Mouse (Mus musculus): ENCODE data around the gene Jsrp1. TPM values are rescaled to one million over a fixed set of nuclear protein-coding genes. Genes with fewer than 3 reads are reported as not detected.

The Jsrp1 gene
- polyA plus RNA-seq (2012; rRNA removed): 1.2 and 1.4 TPM in 2 replicates

DNA sequence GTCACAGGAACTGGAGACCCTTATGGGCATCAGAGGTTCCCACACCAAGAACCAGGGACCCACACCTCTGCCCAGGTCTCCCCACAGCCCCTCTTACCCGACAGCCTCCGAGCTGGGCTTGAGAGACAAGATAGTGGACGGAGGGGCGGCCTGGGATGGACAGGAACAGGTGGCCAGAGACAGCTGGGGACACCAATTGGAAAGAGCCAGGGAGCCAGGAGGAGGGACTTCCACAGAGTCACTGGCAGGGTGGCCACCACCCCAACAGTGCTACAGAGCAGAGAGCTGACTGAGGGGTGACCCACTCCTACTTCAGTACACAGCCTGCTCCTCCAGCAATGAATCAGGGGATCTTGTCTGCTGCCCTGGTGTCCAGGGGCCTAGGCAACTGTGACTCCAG is at the start of gene Jsrp1:
TSS of gene Jsrp1 (minus strand) at position 133 of the 400 bp plus-strand sequence.
- H3K27me3 ChIP-seq (ENCODE audit: control insufficient read depth, insufficient read depth, low read length): no peaks in the 10 kb centered on the region
- H3K4me1 ChIP-seq (ENCODE audit: control insufficient read depth, insufficient read depth, low read length): peaks cover 11% of the 10 kb centered on the region
- TF ChIP-seq CTCF (IDR thresholded peaks at IDR 0.05; ENCODE audit: control insufficient read depth, insufficient read depth, insufficient replicate concordance, low read depth, low read length) (no peak), POLR2A (IDR thresholded peaks at IDR 0.05; ENCODE audit: control insufficient read depth, low read depth, low read length) (no peak)
- no peaks in the 10 kb centered on the region for H3K36me3 ChIP-seq (ENCODE audit: control insufficient read depth, insufficient read depth, low read length)
- no peak within 1 kb of the TSS for H3K4me3 ChIP-seq (ENCODE audit: control insufficient read depth, low read depth, low read length)
- H3K27ac ChIP-seq (ENCODE audit: control insufficient read depth, insufficient read depth, low read depth, low read length): no peak within 1 kb of the TSS

- Histone ChIP-seq H3K27ac (ENCODE audit: control insufficient read depth, insufficient read depth, low read depth, low read length) (no peak overlapping the region), H3K4me3 (ENCODE audit: control insufficient read depth, low read depth, low read length) (no peak overlapping the region), H3K36me3 (ENCODE audit: control insufficient read depth, insufficient read depth, low read length) (no peaks in the 10 kb centered on the region; the same call in 1 of the 2 replicates), H3K27me3 (ENCODE audit: control insufficient read depth, insufficient read depth, low read length) (no peaks in the 10 kb centered on the region), H3K4me1 (ENCODE audit: control insufficient read depth, insufficient read depth, low read length) (no peaks in the 10 kb centered on the region; the same call in 1 of the 2 replicates)
- TF ChIP-seq CTCF (IDR thresholded peaks at IDR 0.05; ENCODE audit: control insufficient read depth, insufficient read depth, insufficient replicate concordance, low read depth, low read length) (no peak), POLR2A (IDR thresholded peaks at IDR 0.05; ENCODE audit: control insufficient read depth, low read depth, low read length) (no peak)
Observed at GRCm38 (mm10) chr10:80862305-80862704, 49.0 kb upstream of the Jsrp1 start.

- Histone ChIP-seq H3K27ac (ENCODE audit: control insufficient read depth, insufficient read depth, low read depth, low read length) (no peak overlapping the region), H3K27me3 (ENCODE audit: control insufficient read depth, insufficient read depth, low read length) (no peaks in the 10 kb centered on the region), H3K4me1 (ENCODE audit: control insufficient read depth, insufficient read depth, low read length) (peaks cover 2% of the 10 kb centered on the region), H3K4me3 (ENCODE audit: control insufficient read depth, low read depth, low read length) (no peak overlapping the region), H3K36me3 (ENCODE audit: control insufficient read depth, insufficient read depth, low read length) (no peaks in the 10 kb centered on the region; the same call in 1 of the 2 replicates)
- TF ChIP-seq CTCF (IDR thresholded peaks at IDR 0.05; ENCODE audit: control insufficient read depth, insufficient read depth, insufficient replicate concordance, low read depth, low read length) (no peak), POLR2A (IDR thresholded peaks at IDR 0.05; ENCODE audit: control insufficient read depth, low read depth, low read length) (no peak)
Observed at GRCm38 (mm10) chr10:80858350-80858935, 45.1 kb upstream of the Jsrp1 start.

GRCm38 (mm10) chr10:80857848-80858247 is 44.5 kb upstream of the Jsrp1 start:
- no peak overlapping the region for H3K4me3 ChIP-seq (ENCODE audit: control insufficient read depth, low read depth, low read length)

DNA sequence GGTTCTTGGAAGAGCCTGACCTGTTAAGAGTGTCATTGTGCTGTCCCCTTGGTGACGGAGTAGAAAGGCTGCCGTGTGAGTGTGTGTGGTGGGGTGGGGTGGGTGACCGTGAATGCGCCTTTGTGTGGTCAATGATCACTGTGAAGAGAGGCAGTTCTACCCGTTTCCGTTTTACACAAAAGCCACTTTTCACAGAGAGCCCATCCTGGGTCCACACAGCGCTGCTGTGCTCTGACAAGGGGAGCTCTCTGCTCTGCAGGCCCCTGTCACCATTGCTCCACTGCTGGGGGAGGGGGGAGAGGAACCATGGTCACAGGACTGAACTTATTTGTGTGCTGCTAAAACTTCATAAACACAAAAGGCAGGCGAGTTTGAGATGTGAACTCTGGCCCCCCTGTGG is 44.1 kb upstream of the Jsrp1 start:
- Histone ChIP-seq H3K36me3 (ENCODE audit: control insufficient read depth, insufficient read depth, low read length) (no peaks in the 10 kb centered on the region; the same call in none of the 2 replicates), H3K27me3 (ENCODE audit: control insufficient read depth, insufficient read depth, low read length) (no peaks in the 10 kb centered on the region), H3K4me3 (ENCODE audit: control insufficient read depth, low read depth, low read length) (no peak overlapping the region), H3K27ac (ENCODE audit: control insufficient read depth, insufficient read depth, low read depth, low read length) (no peak overlapping the region), H3K4me1 (ENCODE audit: control insufficient read depth, insufficient read depth, low read length) (peaks cover 2% of the 10 kb centered on the region)
- TF ChIP-seq CTCF (IDR thresholded peaks at IDR 0.05; ENCODE audit: control insufficient read depth, insufficient read depth, insufficient replicate concordance, low read depth, low read length) (no peak), POLR2A (IDR thresholded peaks at IDR 0.05; ENCODE audit: control insufficient read depth, low read depth, low read length) (no peak)

More at GRCm38 (mm10) chr10:80857848-80858247, 44.5 kb upstream of the Jsrp1 start:
- Histone ChIP-seq H3K27ac (ENCODE audit: control insufficient read depth, insufficient read depth, low read depth, low read length) (no peak overlapping the region), H3K4me1 (ENCODE audit: control insufficient read depth, insufficient read depth, low read length) (peaks cover 2% of the 10 kb centered on the region), H3K27me3 (ENCODE audit: control insufficient read depth, insufficient read depth, low read length) (no peaks in the 10 kb centered on the region), H3K36me3 (ENCODE audit: control insufficient read depth, insufficient read depth, low read length) (no peaks in the 10 kb centered on the region; the same call in none of the 2 replicates)
- no peak for TF ChIP-seq CTCF (IDR thresholded peaks at IDR 0.05; ENCODE audit: control insufficient read depth, insufficient read depth, insufficient replicate concordance, low read depth, low read length)
- TF ChIP-seq POLR2A (IDR thresholded peaks at IDR 0.05; ENCODE audit: control insufficient read depth, low read depth, low read length): no peak

DNA sequence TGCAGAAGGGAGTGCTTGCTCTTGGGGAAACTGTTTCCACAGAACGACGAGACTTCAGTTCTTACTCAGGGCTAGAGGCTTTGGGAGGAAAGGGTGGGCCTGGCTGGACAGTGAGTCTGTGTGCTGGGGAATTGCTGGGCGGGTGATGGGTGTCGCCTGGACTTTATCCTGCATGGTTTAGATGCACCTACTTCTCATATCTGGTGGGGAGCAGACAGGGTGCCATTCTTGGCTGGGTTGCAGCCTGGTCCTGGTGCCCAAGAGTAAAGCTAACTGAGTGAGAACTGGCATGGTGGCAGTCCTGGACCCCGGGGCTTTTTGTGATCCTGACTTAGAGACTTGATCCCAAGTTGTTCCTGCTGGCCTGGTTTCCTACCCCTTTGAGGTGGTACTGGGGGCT is 43.6 kb upstream of the Jsrp1 start:
- Histone ChIP-seq H3K4me1 (ENCODE audit: control insufficient read depth, insufficient read depth, low read length) (peaks cover 2% of the 10 kb centered on the region), H3K27me3 (ENCODE audit: control insufficient read depth, insufficient read depth, low read length) (no peaks in the 10 kb centered on the region), H3K27ac (ENCODE audit: control insufficient read depth, insufficient read depth, low read depth, low read length) (no peak overlapping the region), H3K36me3 (ENCODE audit: control insufficient read depth, insufficient read depth, low read length) (no peaks in the 10 kb centered on the region; the same call in none of the 2 replicates), H3K4me3 (ENCODE audit: control insufficient read depth, low read depth, low read length) (peak overlapping the region; percentile 26)
- TF ChIP-seq CTCF (IDR thresholded peaks at IDR 0.05; ENCODE audit: control insufficient read depth, insufficient read depth, insufficient replicate concordance, low read depth, low read length) (no peak), POLR2A (IDR thresholded peaks at IDR 0.05; ENCODE audit: control insufficient read depth, low read depth, low read length) (no peak)

- Histone ChIP-seq H3K36me3 (ENCODE audit: control insufficient read depth, insufficient read depth, low read length) (no peaks in the 10 kb centered on the region; the same call in none of the 2 replicates), H3K4me1 (ENCODE audit: control insufficient read depth, insufficient read depth, low read length) (peaks cover 2% of the 10 kb centered on the region), H3K4me3 (ENCODE audit: control insufficient read depth, low read depth, low read length) (peak overlapping the region; percentile 81), H3K27me3 (ENCODE audit: control insufficient read depth, insufficient read depth, low read length) (no peaks in the 10 kb centered on the region), H3K27ac (ENCODE audit: control insufficient read depth, insufficient read depth, low read depth, low read length) (no peak overlapping the region)
- TF ChIP-seq CTCF (IDR thresholded peaks at IDR 0.05; ENCODE audit: control insufficient read depth, insufficient read depth, insufficient replicate concordance, low read depth, low read length) (no peak), POLR2A (IDR thresholded peaks at IDR 0.05; ENCODE audit: control insufficient read depth, low read depth, low read length) (no peak)
Observed at GRCm38 (mm10) chr10:80856267-80856666, 43.0 kb upstream of the Jsrp1 start.
